Mouse (Mus musculus) CH12.LX (cell line): ENCODE data around the gene Ghr. TPM values are rescaled to one million over a fixed set of nuclear protein-coding genes. Genes with fewer than 3 reads are reported as not detected.

Experiments
- DNase-seq: peaks from one replicate; pipeline ENCODE4 v3.0.0-alpha.2; 2013; ENCODE audit errors: extremely low read depth
- H3K27ac ChIP-seq: 2 replicates; pipeline ENCODE4 v1.5.1; 2012; ENCODE audit warnings: low read depth, mild to moderate bottlenecking, control low read depth, moderate library complexity; ENCODE audit not compliant: insufficient read depth
- H3K27me3 ChIP-seq: replicated peaks from 2 replicates; pipeline ENCODE3; 2012; ENCODE audit warnings: inconsistent platforms
- H3K36me3 ChIP-seq, 2 experiments: replicated peaks in 1 of 2; 2 replicates each; pipeline versions ENCODE3 to v1.6.1; 2012; ENCODE audit warnings: inconsistent platforms in 1 of 2, low read length in 1 of 2, mild to moderate bottlenecking in 1 of 2, mixed read lengths in 1 of 2, moderate library complexity in 1 of 2; ENCODE audit not compliant: control insufficient read depth in 1 of 2, insufficient read depth in 1 of 2
- H3K4me1 ChIP-seq, 2 experiments: 2 replicates each; pipeline ENCODE4 v1.6.1; 2012; ENCODE audit warnings: inconsistent platforms in 1 of 2, moderate library complexity in 1 of 2; ENCODE audit not compliant: insufficient read depth in 2 of 2, control insufficient read depth in 1 of 2
- H3K4me2 ChIP-seq: 2 replicates; pipeline ENCODE4 v1.6.1; 2012; ENCODE audit warnings: low read depth, mild to moderate bottlenecking, control low read depth; ENCODE audit not compliant: poor library complexity, insufficient read depth, severe bottlenecking
- H3K4me3 ChIP-seq, 3 experiments: fragments of 150-350 bp in 1 of 3; sonication (generic) in 1 of 3; replicated peaks in 1 of 3; 2 replicates each; pipeline versions ENCODE3 to v1.5.1; 2011 to 2012; ENCODE audit warnings: low read depth in 2 of 3, low read length in 2 of 3, mild to moderate bottlenecking in 2 of 3, moderate library complexity in 2 of 3, control low read depth in 1 of 3, improper control_type of control experiment in 1 of 3, inconsistent platforms in 1 of 3, mixed read lengths in 1 of 3; ENCODE audit not compliant: poor library complexity in 1 of 3
- H3K79me2 ChIP-seq: replicated peaks from 2 replicates; pipeline ENCODE4 v1.6.1; 2012; ENCODE audit warnings: mild to moderate bottlenecking, moderate library complexity; ENCODE audit not compliant: control insufficient read depth, poor library complexity, insufficient read depth, severe bottlenecking; ENCODE audit errors: extremely low read depth
- H3K9ac ChIP-seq: 2 replicates; pipeline ENCODE4 v1.6.1; 2012; ENCODE audit warnings: low read depth, mild to moderate bottlenecking, control low read depth, moderate library complexity; ENCODE audit not compliant: insufficient read depth
- H3K9me3 ChIP-seq: replicated peaks from 2 replicates; pipeline ENCODE3; 2012; ENCODE audit warnings: low read length, inconsistent platforms, mixed read lengths
- CHD1 ChIP-seq: IDR thresholded peaks from 2 replicates; pipeline ENCODE4 v1.6.1; 2012; ENCODE audit warnings: low read depth, low read length, improper control_type of control experiment, inconsistent platforms
- CHD2 ChIP-seq: IDR thresholded peaks from 2 replicates; pipeline ENCODE4 v1.6.1; 2011; ENCODE audit warnings: low read length, improper control_type of control experiment
- CTCF ChIP-seq, 2 experiments: IDR thresholded peaks in 1 of 2; conservative IDR thresholded peaks in 1 of 2; 2 replicates each; pipeline ENCODE4 v1.5.1; 2011 to 2012; ENCODE audit warnings: low read depth in 2 of 2, low read length in 2 of 2, improper control_type of control experiment in 1 of 2, inconsistent platforms in 1 of 2, mild to moderate bottlenecking in 1 of 2, moderate library complexity in 1 of 2
- ELF1 ChIP-seq: IDR thresholded peaks from 2 replicates; pipeline ENCODE4 v1.6.1; 2014; ENCODE audit warnings: low read depth, mild to moderate bottlenecking, inconsistent platforms, low read length, improper control_type of control experiment
- EP300 ChIP-seq: IDR thresholded peaks from 2 replicates; pipeline ENCODE4 v1.6.1; 2011; ENCODE audit warnings: low read length, improper control_type of control experiment
- ETS1 ChIP-seq: conservative IDR thresholded peaks from 2 replicates; pipeline ENCODE4 v1.6.1; 2012; ENCODE audit warnings: low read depth, mild to moderate bottlenecking, inconsistent platforms, low read length, improper control_type of control experiment, moderate library complexity
- GABPA ChIP-seq: IDR thresholded peaks from 2 replicates; pipeline ENCODE4 v1.6.1; 2012; ENCODE audit warnings: low read depth, low read length, improper control_type of control experiment, inconsistent platforms; ENCODE audit not compliant: insufficient replicate concordance
- HCFC1 ChIP-seq: IDR thresholded peaks from 2 replicates; pipeline ENCODE4 v1.6.1; 2012; ENCODE audit warnings: low read depth, mild to moderate bottlenecking, inconsistent platforms, low read length, improper control_type of control experiment
- JUN ChIP-seq: IDR thresholded peaks from 2 replicates; pipeline ENCODE4 v1.6.1; 2011; ENCODE audit warnings: low read depth, mild to moderate bottlenecking, low read length, improper control_type of control experiment, moderate library complexity; ENCODE audit not compliant: insufficient read depth
- JUND ChIP-seq: conservative IDR thresholded peaks from 2 replicates; pipeline ENCODE4 v1.6.1; 2011; ENCODE audit warnings: low read depth, low read length, improper control_type of control experiment
- MAZ ChIP-seq: IDR thresholded peaks from 2 replicates; pipeline ENCODE4 v1.6.1; 2012; ENCODE audit warnings: low read depth, mild to moderate bottlenecking, inconsistent platforms, low read length, improper control_type of control experiment, moderate library complexity
- MEF2A ChIP-seq: IDR thresholded peaks from 2 replicates; pipeline ENCODE4 v1.6.1; 2014; ENCODE audit warnings: low read depth, mild to moderate bottlenecking, inconsistent platforms, low read length, improper control_type of control experiment, borderline replicate concordance
- MXI1 ChIP-seq: IDR thresholded peaks from 2 replicates; pipeline ENCODE4 v1.6.1; 2011; ENCODE audit warnings: mild to moderate bottlenecking, low read depth, low read length, improper control_type of control experiment
- NRF1 ChIP-seq: IDR thresholded peaks from 2 replicates; pipeline ENCODE4 v1.6.1; 2014; ENCODE audit warnings: low read depth, mild to moderate bottlenecking, inconsistent platforms, low read length, improper control_type of control experiment, moderate library complexity
- PAX5 ChIP-seq: IDR thresholded peaks from 2 replicates; pipeline ENCODE4 v1.6.1; 2012; ENCODE audit warnings: low read length, inconsistent platforms, mixed read lengths
- POLR2AphosphoS2 ChIP-seq: IDR thresholded peaks from 2 replicates; pipeline ENCODE4 v1.6.1; 2011; ENCODE audit warnings: low read depth, low read length, improper control_type of control experiment
- RAD21 ChIP-seq: IDR thresholded peaks from 2 replicates; pipeline ENCODE4 v1.6.1; 2011; ENCODE audit warnings: low read depth, mild to moderate bottlenecking, low read length, improper control_type of control experiment, moderate library complexity
- RCOR1 ChIP-seq: conservative IDR thresholded peaks from 2 replicates; pipeline ENCODE4 v1.6.1; 2012; ENCODE audit warnings: low read depth, mild to moderate bottlenecking, inconsistent platforms, low read length, improper control_type of control experiment
- UBTF ChIP-seq: IDR thresholded peaks from 2 replicates; pipeline ENCODE4 v1.6.1; 2012; ENCODE audit warnings: low read depth, mild to moderate bottlenecking, inconsistent platforms, low read length, improper control_type of control experiment, moderate library complexity
- USF1 ChIP-seq: IDR thresholded peaks from 2 replicates; pipeline ENCODE4 v1.6.1; 2014; ENCODE audit warnings: low read depth, mild to moderate bottlenecking, inconsistent platforms, low read length, improper control_type of control experiment
- USF2 ChIP-seq: conservative IDR thresholded peaks from 2 replicates; pipeline ENCODE4 v1.6.1; 2011; ENCODE audit warnings: low read depth, low read length, improper control_type of control experiment
- ZC3H11A ChIP-seq: IDR thresholded peaks from 2 replicates; pipeline ENCODE4 v1.6.1; 2012; ENCODE audit warnings: low read depth, mild to moderate bottlenecking, inconsistent platforms, low read length, improper control_type of control experiment
- ZKSCAN1 ChIP-seq: IDR thresholded peaks from 2 replicates; pipeline ENCODE4 v1.6.1; 2012; ENCODE audit warnings: low read depth, inconsistent platforms, low read length, improper control_type of control experiment, borderline replicate concordance
- ZMIZ1 ChIP-seq: IDR thresholded peaks from 2 replicates; pipeline ENCODE4 v1.6.1; 2012; ENCODE audit warnings: low read depth, mild to moderate bottlenecking, inconsistent platforms, low read length, improper control_type of control experiment
- dilution Hi-C: fragments of 300-500 bp; cut with MboI; formaldehyde crosslinking; loops from 2 replicates; pipeline ENCODE4 v1.14.3; 2020; ENCODE audit warnings: low sequenced_read_pairs; ENCODE audit not compliant: extremely low pct_unique_long_range_greater_than_20kb, extremely low pct_ligation_motif_present
- in situ Hi-C: fragments of 300-500 bp; cut with MboI; formaldehyde crosslinking; loops from 3 replicates; pipeline ENCODE4 v1.14.3; 2019; ENCODE audit warnings: low sequenced_read_pairs, low pct_ligation_motif_present, low pct_unique_long_range_greater_than_20kb, mixed read lengths
- polyA plus RNA-seq: library from polyadenylated mRNA; unstranded; fragments of >175 nt; gene quantifications from 2 replicates; pipeline ENCODE4 v1.2.1, GENCODE M21; 2012; ENCODE audit warnings: low read depth; ENCODE audit not compliant: insufficient read length
- total RNA-seq, 2 experiments: library from RNA; depleted of rRNA; stranded (reverse); fragments of 300-350 nt in 1 of 2; fragments of >200 nt in 1 of 2; gene quantifications; 2 replicates each; pipeline ENCODE4 v1.2.3; 2012 to 2014

Ghr gene
- total and polyA plus RNA-seq, 3 experiments: 0.42 to 1.7 (median 0.89) TPM

- H3K36me3 ChIP-seq: no peaks in the 10 kb centered on the region
- dilution Hi-C loops (no loop called here), in situ Hi-C loops (no loop called here)
- no peaks in the 10 kb centered on the region for H3K4me1 ChIP-seq
- H3K4me3 ChIP-seq: no peak overlapping the region
- DNase-seq: no peak
- no peak for TF ChIP-seq CHD1
- no peak for TF ChIP-seq PAX5
- no peak for TF ChIP-seq ZKSCAN1
- no peak for TF ChIP-seq RAD21
- no peak for TF ChIP-seq JUN
- no peak for TF ChIP-seq ZC3H11A
- TF ChIP-seq RCOR1: no peak
- TF ChIP-seq UBTF: no peak
- TF ChIP-seq ZMIZ1: no peak
- TF ChIP-seq NRF1: no peak
- TF ChIP-seq USF2: no peak
- no peak for TF ChIP-seq USF1
- TF ChIP-seq CHD2: no peak
- TF ChIP-seq HCFC1: no peak
- no peak for TF ChIP-seq ELF1
- no peak for TF ChIP-seq MEF2A
- no peak for TF ChIP-seq JUND
- no peak for TF ChIP-seq MAZ
- no peak for TF ChIP-seq CTCF (conservative IDR thresholded peaks at IDR 0.05 in 1 of 2, IDR thresholded peaks at IDR 0.05 in 1 of 2; ENCODE audit: low read depth in 2 of 2, low read length in 2 of 2)
- no peak overlapping the region for H3K27ac ChIP-seq
- H3K27me3 ChIP-seq: no peaks in the 10 kb centered on the region
- H3K9me3 ChIP-seq: no peaks in the 10 kb centered on the region
- H3K9ac ChIP-seq: no peak overlapping the region
- H3K4me2 ChIP-seq: no peak overlapping the region
- no peaks in the 10 kb centered on the region for H3K79me2 ChIP-seq
Observed at GRCm38 (mm10) chr15:3490868-3491267, 92.4 kb downstream of the Ghr start.

- H3K9me3 ChIP-seq: no peaks in the 10 kb centered on the region
- no peak overlapping the region for H3K27ac ChIP-seq
- DNase-seq: no peak
- no peaks in the 10 kb centered on the region for H3K27me3 ChIP-seq
- H3K9ac ChIP-seq: no peak overlapping the region
- TF ChIP-seq MXI1 (no peak), NRF1 (no peak), CHD1 (no peak), EP300 (no peak), ELF1 (no peak), POLR2AphosphoS2 (no peak), RCOR1 (no peak), GABPA (no peak), ETS1 (no peak), UBTF (no peak)
- TF ChIP-seq, all 38 proteins: peak for 0
- H3K4me3 ChIP-seq: no peak overlapping the region
- H3K79me2 ChIP-seq: no peaks in the 10 kb centered on the region
- in situ Hi-C loops (no loop called here), dilution Hi-C loops (no loop called here)
- H3K4me2 ChIP-seq: no peak overlapping the region
- no peaks in the 10 kb centered on the region for H3K4me1 ChIP-seq
- H3K36me3 ChIP-seq: no peaks in the 10 kb centered on the region
Observed at GRCm38 (mm10) chr15:3490011-3490410, 93.3 kb downstream of the Ghr start.
